Mouse (Mus musculus) urinary bladder, postnatal 0 days (tissue): ENCODE data around the gene Eif3a. TPM values are rescaled to one million over a fixed set of nuclear protein-coding genes. Genes with fewer than 3 reads are reported as not detected.

Source experiments
- microRNA-seq: library from miRNA; unstranded; fragments of <30 nt; microRNA quantifications from one replicate; pipeline ENCODE4, GENCODE M21; 2016
- polyA plus RNA-seq: library from polyadenylated mRNA; unstranded; fragments of >200 nt; fragmentation: Nextera tagmentation; extraction: Ambion mirVana; gene quantifications from 2 replicates; pipeline ENCODE4 v1.2.1, GENCODE M21; 2015

Gene Eif3a
- polyA plus RNA-seq, result 78.3 and 87.4 TPM in 2 replicates

GRCm38 (mm10) chr19:60790551-60791161, at the start of gene Eif3a:
Gene Eif3a, minus strand, starts transcription at chr19:60790658.

GRCm38 (mm10) chr19:60811098-60812035, 20.9 kb upstream of the Eif3a start, which contains the start of gene Fam45a:
Gene Fam45a, plus strand, starts transcription at chr19:60811585.

GRCm38 (mm10) chr19:60755438-60756191, 34.8 kb downstream of the Eif3a start, which contains the start of gene Nanos1:
Gene Nanos1, plus strand, starts transcription at chr19:60755987.

Small RNA genes lying within 50 kb of the gene (microRNA-seq; reads per million reads assigned to microRNA genes)
- gene mmu-mir-3084-1, result not detected

Other genes starting within 250 kb of the Eif3a start
- 8.8 and 11.6 TPM in 2 replicates for gene Cacul1, start 209.6 kb downstream of the Eif3a start, polyA plus RNA-seq
- gene Nanos1, start 34.7 kb downstream of the Eif3a start, polyA plus RNA-seq, result 0.30 and 0.88 TPM in 2 replicates
- gene Fam45a, start 20.9 kb upstream of the Eif3a start, polyA plus RNA-seq, result 25.1 and 29.6 TPM in 2 replicates
- 2.3 and 3.2 TPM in 2 replicates for gene Sfxn4, start 70.8 kb upstream of the Eif3a start, polyA plus RNA-seq
- 180 and 192 TPM in 2 replicates for gene Prdx3, start 83.9 kb upstream of the Eif3a start, polyA plus RNA-seq
- gene Grk5, start 99.1 kb upstream of the Eif3a start, polyA plus RNA-seq, result 2.4 and 3.0 TPM in 2 replicates